Comparison of ENCODE assay signal across 18 mouse cellular contexts in the genomic region with DNA sequence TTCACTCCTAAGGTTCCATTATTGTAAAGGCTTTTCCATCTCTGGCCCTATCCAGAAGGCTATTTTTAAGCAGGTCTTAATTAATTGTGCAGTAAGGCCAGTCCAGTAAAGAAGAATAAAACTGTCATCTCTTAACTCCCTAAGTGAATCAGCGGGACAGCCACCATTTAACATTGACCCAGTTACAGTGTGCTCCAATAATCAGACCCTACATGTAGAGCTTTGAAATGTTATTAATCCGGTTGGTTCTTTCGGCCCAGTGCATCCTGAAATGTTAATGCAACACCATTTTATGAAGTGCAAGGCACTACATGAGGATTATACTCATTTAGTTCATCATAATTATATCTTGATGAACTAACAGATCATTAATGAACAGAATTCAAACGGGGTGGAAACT.
"Had no signal": no experiment of that assay in that cellular context is flagged by ENCODE, and none has a peak within 500 bp of the region (broad histone marks: within the 10 kb centered on the region; RNA-seq: fewer than 3 reads in every experiment).

No protein-coding gene starts in this region.

- H3K9ac ChIP-seq: liver, postnatal 0 days; lung, embryonic 15.5 days; midbrain, embryonic 13.5 days; midbrain, embryonic 15.5 days; neural tube, embryonic 12.5 days; stomach, embryonic 15.5 days had no signal

- ATAC-seq: liver, postnatal 0 days; lung, postnatal 0 days; midbrain, embryonic 13.5 days; midbrain, embryonic 15.5 days had no signal

- H3K36me3 ChIP-seq: lung, embryonic 15.5 days; midbrain, embryonic 13.5 days; midbrain, embryonic 15.5 days; neural tube, embryonic 12.5 days; stomach, embryonic 15.5 days had no signal

- H3K27ac ChIP-seq: lung, embryonic 15.5 days; macrophage; midbrain, embryonic 13.5 days; midbrain, embryonic 15.5 days; neural tube, embryonic 12.5 days; stomach, embryonic 15.5 days; stomach, postnatal 0 days had no signal

- DNase-seq: liver, postnatal 0 days; lung, adult 2 months; lung, postnatal 14 days; lung, postnatal 36 days; right cerebral cortex, postnatal 14 days; thymus, adult 2 months; thymus, postnatal 25 days; thymus, postnatal 4 days had no signal

- H3K27me3 ChIP-seq: lung, embryonic 15.5 days; midbrain, embryonic 13.5 days; midbrain, embryonic 15.5 days; neural tube, embryonic 12.5 days; stomach, embryonic 15.5 days had no signal

- H3K4me1 ChIP-seq: lung, embryonic 15.5 days; midbrain, embryonic 15.5 days; neural tube, embryonic 12.5 days; stomach, embryonic 15.5 days had no signal

- H3K9me3 ChIP-seq: lung, embryonic 15.5 days; megakaryocyte, embryonic 14.5 days; midbrain, embryonic 13.5 days; midbrain, embryonic 15.5 days; neural tube, embryonic 12.5 days; stomach, embryonic 15.5 days had no signal

- H3K4me2 ChIP-seq: lung, embryonic 15.5 days; midbrain, embryonic 11.5 days; midbrain, embryonic 13.5 days; midbrain, embryonic 15.5 days; neural tube, embryonic 12.5 days; stomach, embryonic 15.5 days had no signal

- H3K4me3 ChIP-seq: lung, embryonic 15.5 days; megakaryocyte, embryonic 14.5 days; midbrain, embryonic 13.5 days; midbrain, embryonic 15.5 days; neural tube, embryonic 12.5 days; stomach, embryonic 15.5 days had no signal
